Comparison of ENCODE assay signal across 8 mouse cellular contexts in the genomic region with DNA sequence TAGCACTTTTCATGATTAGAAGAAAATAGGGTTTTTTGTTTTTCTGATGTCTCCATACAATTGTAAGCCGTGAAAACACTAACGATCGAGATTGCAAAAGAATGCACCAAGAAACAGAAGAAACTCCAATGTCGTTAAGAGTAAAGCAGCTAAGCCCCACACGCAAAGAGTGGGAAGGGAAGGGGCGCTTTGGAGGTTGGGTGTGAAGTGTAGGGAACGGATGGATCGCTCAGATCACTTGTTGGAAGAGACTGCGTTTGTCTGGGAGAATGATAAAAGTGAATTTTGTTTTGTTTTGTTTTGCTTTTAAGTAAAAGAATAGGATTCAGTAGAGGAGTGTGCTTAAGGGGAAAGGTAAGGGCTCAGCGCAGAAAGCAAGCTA. TPM values are rescaled to one million over a fixed set of nuclear protein-coding genes. Genes with fewer than 3 reads are reported as not detected.
A peak's percentile ranks its signal among the peaks of the same experiment; 100 is the strongest.
DNase-seq lines count a peak whose midpoint lies in the region; ATAC-seq lines count a peak whose summit lies in the region.

No protein-coding gene starts in this region.

- no peak overlapping the region for H3K9ac ChIP-seq in liver, embryonic 12.5 days

- whole genome bisulfite sequencing in liver, embryonic 12.5 days (ENCODE audit: insufficient replicate concordance) = 6% methylated on average over 10 of the region's 10 CpGs

- DNase-seq in frontal cortex, postnatal 10 days (ENCODE audit: low spot score in 2 of 2) = no peak
- DNase-seq in right cerebral cortex, adult 2 months (ENCODE audit: low spot score in 2 of 2) = peak; percentile 7 to 9
- no peak for DNase-seq in right cerebral cortex, postnatal 25 days
- DNase-seq in adrenal gland, postnatal 4 days (ENCODE audit: low spot score in 2 of 2) = no peak
- DNase-seq in frontal cortex, postnatal 14 days (ENCODE audit: low spot score in 2 of 2) = no peak
- no peak for DNase-seq in gastrocnemius, adult 18-20 months (ENCODE audit: low spot score)

- peak overlapping the region; percentile 73 for H3K4me2 ChIP-seq in liver, embryonic 12.5 days

- H3K27me3 ChIP-seq in liver, embryonic 12.5 days (replicated peaks) = peaks cover 57% of the 10 kb centered on the region

- peaks cover 5% of the 10 kb centered on the region; the same call in 1 of the 2 replicates for H3K9me3 ChIP-seq in liver, embryonic 12.5 days (replicated peaks)

- H3K27ac ChIP-seq in liver, embryonic 12.5 days = no peak overlapping the region

- peak overlapping the region; percentile 53 for H3K4me3 ChIP-seq in liver, embryonic 12.5 days

- no peaks in the 10 kb centered on the region for H3K36me3 ChIP-seq in liver, embryonic 12.5 days

- H3K4me1 ChIP-seq in liver, embryonic 12.5 days = peaks cover 12% of the 10 kb centered on the region; the same call in 1 of the 2 replicates

- ATAC-seq in frontal cortex, adult (ENCODE audit: low TSS enrichment) = 0 out of 2 replicates have a peak, but pooled peaks have one; percentile 5
- ATAC-seq in liver, embryonic 12.5 days = no peak

RNA-seq across cellular contexts. Expression of a gene that starts 1.5 kb away (rescaled TPM):
- polyA plus RNA-seq in liver, embryonic 12.5 days (2016; fragmentation: Nextera tagmentation; extraction: Ambion mirVana) = 1.5 and 1.6 TPM in 2 replicates
- 10 to 100 TPM; 64.2 to 68.4 TPM for total RNA-seq in adrenal gland, postnatal 4 days (2021)
- 10 to 100 TPM in 1 of 2 experiments, 1 to 10 TPM in 1; 8.9 to 14.5 TPM for total RNA-seq in gastrocnemius, adult 18-20 months (2021)

Comparison
In these comparisons a context has a peak if more than half of its experiments do, and no peak if none do; other contexts are left out.
1. DNase-seq: peak in right cerebral cortex, adult 2 months (2 of 2); none in frontal cortex, postnatal 10 days (0 of 2), right cerebral cortex, postnatal 25 days (single experiment), adrenal gland, postnatal 4 days (0 of 2), frontal cortex, postnatal 14 days (0 of 2) and gastrocnemius, adult 18-20 months (single experiment).
2. RNA of a gene that starts 1.5 kb away (total RNA-seq): 64.2 to 68.4 TPM in adrenal gland, postnatal 4 days; 8.9 to 14.5 TPM in gastrocnemius, adult 18-20 months; every median in the first group is over 4 times any median in the second.